Mouse (Mus musculus) testis, adult 2 months (tissue): ENCODE data around the gene Patj.

Experiments
- CTCF ChIP-seq: fragments of 200-500 bp; IDR thresholded peaks from 2 replicates; pipeline ENCODE4 v1.5.1; 2012; ENCODE audit warnings: low read depth, mild to moderate bottlenecking, inconsistent platforms, low read length, moderate library complexity; ENCODE audit not compliant: control insufficient read depth, insufficient read depth, insufficient replicate concordance
- POLR2A ChIP-seq: fragments of 200-500 bp; IDR thresholded peaks from 2 replicates; pipeline ENCODE4 v1.6.1; 2012; ENCODE audit warnings: low read depth, mild to moderate bottlenecking, inconsistent platforms, low read length, moderate library complexity; ENCODE audit not compliant: control insufficient read depth

GRCm38 (mm10) chr4:98666451-98666850 is 270.9 kb downstream of the Patj start:
- TF ChIP-seq POLR2A, result no peak
- TF ChIP-seq CTCF, result no peak
